Mouse (Mus musculus): ENCODE results near the gene Mrps30. TPM values are rescaled to one million over a fixed set of nuclear protein-coding genes. Genes with fewer than 3 reads are reported as not detected.
A peak's percentile ranks its signal among the peaks of the same experiment; 100 is the strongest.

Gene Mrps30
- polyA plus RNA-seq, 1 experiment from 2014 or later, result 45.4 TPM

DNA sequence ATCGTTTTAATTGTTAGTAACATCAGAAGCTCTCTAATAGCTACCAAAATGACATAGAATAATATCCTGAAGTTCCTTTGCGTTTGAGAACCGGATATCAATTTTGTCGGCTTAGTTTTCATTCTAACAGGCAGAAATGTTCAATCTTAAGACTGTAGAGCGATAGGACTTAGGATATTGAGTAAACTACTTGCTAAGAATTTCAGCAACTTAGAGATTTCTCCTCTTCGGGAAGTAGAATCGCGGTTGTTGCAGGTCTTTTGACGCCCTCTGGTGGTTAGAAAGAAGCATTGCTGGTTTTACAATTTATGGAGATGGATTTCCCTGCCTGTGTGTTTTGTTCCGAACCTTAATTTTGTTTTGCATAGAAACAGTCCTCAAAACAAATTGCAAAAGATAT is 36.8 kb downstream of the Mrps30 start:
- no peak for ATAC-seq (replicated peaks; ENCODE audit: insufficient number of reproducible peaks, low FRiP score, low TSS enrichment, low read depth)
- H3K4me2 ChIP-seq (ENCODE audit: low read depth, low read length), result no peak overlapping the region
- no peaks in the 10 kb centered on the region for H3K27me3 ChIP-seq (ENCODE audit: control insufficient read depth, insufficient read depth, low read length)
- H3K36me3 ChIP-seq (replicated peaks; ENCODE audit: control insufficient read depth, insufficient read depth, low read depth, low read length), result no peaks in the 10 kb centered on the region
- H3K9ac ChIP-seq (replicated peaks; ENCODE audit: low read length), result no peak overlapping the region
- no peak overlapping the region for H3K27ac ChIP-seq (replicated peaks; ENCODE audit: low read depth, low read length)
- no peaks in the 10 kb centered on the region for H3K4me1 ChIP-seq (ENCODE audit: control insufficient read depth, insufficient read depth, low read length)
- H3K9me3 ChIP-seq (replicated peaks; ENCODE audit: control insufficient read depth, low read length), result no peaks in the 10 kb centered on the region
- peak; percentile 75 for DNase-seq (ENCODE audit: low spot score)
- H3K4me3 ChIP-seq (ENCODE audit: low read depth, low read length), result no peak overlapping the region
- 22% methylated on average over 10 of the region's 10 CpGs for WGBS

Other genes with a start within 250 kb of the Mrps30 start
- 0.50 and 2.3 TPM in 2 replicates for gene B430218F22Rik, start 622 bp downstream of the Mrps30 start, polyA plus RNA-seq (2014; fragmentation: Nextera tagmentation; extraction: Ambion mirVana)